Mouse (Mus musculus): ENCODE measurements at regions not wholly inside any gene's neighbourhood (a gene's known extent, or its start where the extent isn't known, plus 50 kb on each side); places are given as distances from the start of the nearest gene placed in this dataset.

- DNase-seq = peak; percentile 27
Measured at GRCm38 (mm10) chr7:79543231-79544071, 74.0 kb downstream of the Rhcg start.

DNA sequence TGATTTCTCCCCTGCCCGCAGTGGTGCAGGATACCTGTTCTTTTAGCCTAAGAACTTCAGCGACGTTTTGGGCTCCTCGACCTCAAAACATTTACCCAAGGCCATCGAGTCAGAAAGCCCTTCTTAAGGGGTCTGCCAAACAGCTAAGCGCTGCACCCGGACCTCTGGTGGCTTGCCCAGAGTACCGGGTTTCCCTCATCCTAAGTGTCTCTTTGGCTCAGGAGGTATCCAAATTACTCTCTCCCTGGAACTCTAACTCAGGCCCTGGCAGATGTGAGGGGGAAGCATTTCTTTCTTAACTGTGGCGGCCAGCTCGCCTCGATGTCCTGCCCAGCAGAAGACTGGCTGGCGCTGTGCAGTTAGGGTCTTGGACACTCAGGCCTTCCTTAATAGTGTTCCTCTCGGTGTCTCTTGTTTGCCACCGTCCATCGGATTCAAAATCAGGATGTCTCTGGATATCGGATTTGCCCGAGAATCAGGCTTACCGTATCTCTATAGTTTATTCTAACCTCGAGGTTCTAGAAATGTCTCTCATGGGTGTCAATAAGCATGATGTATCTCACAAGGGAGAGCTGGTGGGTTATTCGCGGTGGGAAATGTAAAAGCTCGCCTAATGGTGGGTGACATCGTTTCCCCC is 75.0 kb downstream of the Rhcg start:
- DNase-seq = peak; percentile 16

GRCm38 (mm10) chr7:79540246-79540645 is 74.1 kb upstream of the Polg start:
- no peak for DNase-seq

DNA sequence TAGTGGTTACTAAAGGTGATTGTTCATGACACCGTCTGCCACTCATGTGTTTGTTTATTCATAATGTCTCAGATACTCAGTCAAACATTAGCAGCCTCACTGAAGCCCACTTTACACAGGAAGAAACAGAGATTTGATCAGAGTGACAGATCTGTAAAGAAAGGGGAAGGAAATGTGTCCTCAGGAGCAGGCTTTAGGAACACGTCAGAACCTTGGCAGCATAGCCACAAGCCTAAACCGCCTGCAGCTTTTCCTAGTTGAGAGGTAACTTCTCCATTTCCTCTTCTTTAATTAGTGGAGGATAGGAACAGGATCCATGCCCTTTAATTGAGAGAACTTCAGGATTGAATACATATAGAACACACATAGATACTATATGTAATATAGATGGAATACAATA is 73.3 kb upstream of the Polg start:
- DNase-seq = no peak

GRCm38 (mm10) chr7:79536157-79536641 is 70.0 kb upstream of the Polg start:
- DNase-seq = peak; percentile 73

DNA sequence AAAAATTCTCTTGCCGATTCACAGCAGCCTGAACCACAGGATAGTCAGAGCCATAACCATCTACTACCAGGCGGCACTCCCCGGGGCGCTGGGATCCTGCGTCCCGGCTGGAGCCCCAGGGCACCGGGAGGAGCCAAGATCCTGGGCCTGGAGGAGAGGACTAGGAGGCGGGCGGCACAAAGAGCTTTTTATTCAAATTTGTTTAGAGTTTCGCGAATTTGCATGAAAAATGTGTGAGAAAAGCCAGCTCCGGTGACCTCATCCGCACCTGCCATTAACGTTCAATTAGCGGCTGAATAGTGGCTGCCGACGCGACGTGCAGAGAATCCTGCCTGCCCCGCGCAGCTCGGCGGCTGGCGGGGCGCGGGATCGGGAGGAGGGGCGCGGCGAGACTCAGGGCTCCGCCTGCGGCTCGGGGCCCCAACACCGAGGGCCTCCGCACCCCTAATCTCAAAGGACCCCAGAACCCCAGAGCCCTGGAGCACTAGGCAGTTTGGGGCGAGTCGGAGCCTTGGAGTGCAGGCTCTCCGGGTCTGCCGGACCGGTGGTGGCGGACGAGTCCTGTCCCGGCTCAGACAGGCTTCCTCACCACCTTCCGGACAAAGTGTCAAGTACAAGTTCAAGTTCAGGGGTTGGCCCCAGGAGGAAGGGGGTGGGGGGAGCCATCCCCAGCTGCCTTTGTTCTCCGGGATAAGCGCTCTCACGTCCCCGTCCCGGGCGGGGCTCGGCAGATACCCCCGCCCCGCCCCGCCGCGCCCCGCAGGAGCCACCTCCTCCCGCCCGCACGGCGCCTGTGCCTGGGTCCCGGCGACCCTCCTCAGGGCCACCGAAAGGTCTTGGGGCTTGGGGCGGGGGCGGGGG is 69.3 kb upstream of the Polg start:
- peak; percentile 75 for DNase-seq

GRCm38 (mm10) chr7:79534819-79535218 is 68.7 kb upstream of the Polg start:
- no peak for DNase-seq

GRCm38 (mm10) chr7:79534381-79534780 is 68.2 kb upstream of the Polg start:
- DNase-seq = peak; percentile 28

DNA sequence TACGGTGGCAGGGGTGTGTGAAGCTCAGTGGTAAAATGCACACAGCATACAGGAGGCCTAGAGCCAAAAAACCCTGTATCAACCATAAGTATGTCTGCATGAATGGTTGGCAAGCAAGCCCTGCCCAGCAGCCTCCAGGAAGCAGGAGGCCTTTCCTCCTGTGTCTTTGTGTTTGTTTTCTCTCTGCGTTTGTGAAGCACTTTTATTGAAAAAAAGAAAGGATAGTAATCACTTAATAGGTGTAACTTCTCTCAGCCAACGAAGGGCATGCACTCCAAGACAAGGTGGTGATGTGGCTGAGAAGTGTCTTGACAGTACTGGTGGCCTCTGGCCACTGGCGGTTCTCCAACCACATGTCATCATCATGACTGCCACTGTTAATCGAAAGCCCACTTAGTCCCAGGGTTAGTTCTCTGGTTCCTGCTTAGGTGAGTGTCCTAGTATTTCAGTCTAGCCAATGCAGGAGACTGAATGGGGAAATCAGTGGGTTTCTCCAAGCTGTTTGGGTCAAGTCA is 66.5 kb upstream of the Polg start:
- peak; percentile 48 for DNase-seq

GRCm38 (mm10) chr7:79531551-79532356 is 65.6 kb upstream of the Polg start:
- DNase-seq = peak; percentile 71

DNA sequence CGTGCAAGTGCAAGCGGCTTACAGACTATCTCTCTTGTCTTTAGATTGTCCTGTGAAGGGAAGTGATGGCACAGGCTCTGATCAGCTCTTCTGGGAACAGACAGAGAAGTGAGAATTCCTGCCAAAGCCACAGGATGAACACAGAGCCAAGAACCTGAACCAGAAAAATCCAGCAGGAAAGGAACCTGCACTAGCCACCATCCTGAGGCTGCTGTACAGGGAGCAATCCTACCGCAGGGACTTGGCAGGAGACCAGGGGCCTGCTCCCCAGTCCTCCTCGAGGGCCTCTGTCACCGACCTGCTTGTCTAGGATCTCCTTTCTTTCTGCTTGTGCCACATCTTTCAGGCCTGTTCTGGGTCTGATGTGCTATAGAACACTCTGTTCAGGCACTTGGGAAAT is 65.0 kb upstream of the Polg start:
- peak; percentile 81 for DNase-seq

GRCm38 (mm10) chr7:79529480-79529879 is 63.3 kb upstream of the Polg start:
- peak; percentile 58 for DNase-seq

- DNase-seq = no peak
Measured at GRCm38 (mm10) chr7:79527984-79528383, 61.8 kb upstream of the Polg start.

DNA sequence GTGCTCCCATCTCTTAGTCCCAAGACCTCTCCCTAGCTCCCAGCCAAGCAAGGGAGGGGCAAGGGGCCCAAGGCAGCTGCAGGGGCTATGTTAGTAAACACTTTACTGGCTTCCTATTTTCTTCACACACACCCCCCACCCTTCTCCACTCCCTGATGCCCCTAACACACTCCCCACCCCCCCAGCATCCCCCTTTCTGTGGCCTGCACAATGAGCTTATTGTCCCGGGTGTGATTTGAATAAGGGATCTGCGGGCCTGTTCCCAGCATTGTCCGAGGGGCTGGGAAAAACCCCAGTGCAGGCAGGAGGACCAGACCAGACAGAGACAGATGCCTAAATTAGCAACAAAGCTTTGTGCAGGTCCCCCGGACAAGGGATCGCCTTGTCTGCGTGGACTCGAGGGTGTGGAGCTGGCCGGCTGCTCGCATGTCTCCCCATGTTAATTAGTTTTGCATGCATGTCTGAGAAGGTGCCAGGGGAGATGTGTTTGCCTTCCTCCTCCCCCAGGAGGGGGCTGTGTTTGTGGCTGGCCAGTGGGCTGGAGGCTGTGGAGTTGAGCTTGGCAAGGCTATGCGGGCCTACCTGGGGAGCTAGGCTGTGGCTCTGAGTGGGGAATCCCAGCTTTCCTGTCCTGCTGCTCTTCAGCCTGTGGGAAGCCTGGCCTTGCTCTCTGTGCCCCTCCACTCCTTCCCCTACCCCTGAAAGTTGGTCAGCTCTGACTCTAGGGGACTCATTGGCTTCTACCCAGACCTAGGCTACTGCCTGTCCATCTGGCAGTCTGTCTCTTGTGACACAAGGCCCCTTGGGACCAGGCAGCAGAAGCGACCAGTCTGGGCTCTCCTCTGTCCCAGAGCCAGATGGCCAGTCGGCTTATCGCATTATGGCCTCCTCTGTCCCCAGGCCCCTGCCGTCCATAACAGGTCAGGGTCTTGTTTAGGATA is 59.8 kb upstream of the Polg start:
- DNase-seq = peak; percentile 65

DNA sequence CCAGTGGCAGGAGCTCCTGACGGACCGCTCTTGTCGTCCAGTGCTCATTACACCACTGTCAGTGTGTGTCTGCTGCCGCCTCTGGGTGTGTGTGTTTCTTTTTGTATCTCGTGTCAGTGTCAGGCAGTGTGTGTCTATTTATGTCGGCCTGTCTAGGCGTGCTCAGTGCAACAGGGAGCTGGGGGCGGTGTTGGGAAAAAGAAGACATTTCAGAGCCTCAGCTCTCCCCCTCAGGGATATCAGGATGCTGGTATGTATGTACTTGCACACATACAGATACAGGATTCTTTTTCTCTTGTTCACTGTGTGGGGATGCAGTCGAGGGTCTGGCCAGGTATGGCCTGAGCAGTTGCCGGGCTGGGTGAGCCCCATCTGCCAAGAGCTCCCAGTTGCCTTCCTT is 58.8 kb upstream of the Polg start:
- DNase-seq = no peak

DNA sequence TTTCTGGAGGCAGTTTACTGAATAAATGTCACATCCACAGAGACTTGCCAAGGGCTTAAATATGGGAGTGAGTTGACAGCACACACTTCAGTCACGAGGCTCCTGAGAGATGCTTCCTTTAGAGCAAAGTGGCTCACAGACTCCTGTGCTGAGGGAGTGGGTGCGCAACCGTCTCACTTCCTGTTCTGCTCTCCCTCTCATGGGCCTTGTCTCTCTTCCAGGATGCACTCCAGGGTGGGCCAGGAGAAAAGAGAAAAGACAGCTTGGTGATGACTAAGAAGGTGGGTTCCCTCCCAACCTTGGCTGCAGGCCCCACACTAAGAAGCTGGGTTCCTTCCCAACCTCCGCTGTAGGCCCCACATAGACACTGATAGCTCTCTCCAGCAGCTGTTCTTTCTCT is 57.5 kb upstream of the Polg start:
- DNase-seq = peak; percentile 31

GRCm38 (mm10) chr7:79522046-79522445 is 55.9 kb upstream of the Polg start:
- DNase-seq = peak; percentile 66

DNA sequence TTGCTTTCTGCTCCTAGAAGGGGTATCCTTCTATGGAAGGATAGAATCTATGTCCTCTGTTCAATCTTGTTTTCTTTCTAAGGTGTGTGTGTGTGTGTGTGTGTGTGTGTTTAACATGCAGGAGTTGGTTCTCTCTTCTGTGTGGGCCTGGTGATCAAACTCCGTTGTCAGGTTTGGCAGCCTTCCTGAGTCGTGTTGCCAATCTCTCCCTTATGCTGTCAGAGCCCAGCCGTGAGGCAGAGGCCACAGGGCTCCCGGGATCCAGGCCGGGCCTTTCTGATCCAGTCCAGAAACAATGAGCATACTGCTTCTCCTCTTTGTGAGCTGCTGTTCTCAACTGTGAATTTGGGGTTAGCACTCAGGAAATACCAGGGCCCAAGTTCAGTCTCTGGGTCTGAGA is 55.1 kb upstream of the Polg start:
- peak; percentile 74 for DNase-seq

- peak; percentile 80 for DNase-seq
Measured at GRCm38 (mm10) chr7:79520222-79520710, 54.1 kb upstream of the Polg start.

DNA sequence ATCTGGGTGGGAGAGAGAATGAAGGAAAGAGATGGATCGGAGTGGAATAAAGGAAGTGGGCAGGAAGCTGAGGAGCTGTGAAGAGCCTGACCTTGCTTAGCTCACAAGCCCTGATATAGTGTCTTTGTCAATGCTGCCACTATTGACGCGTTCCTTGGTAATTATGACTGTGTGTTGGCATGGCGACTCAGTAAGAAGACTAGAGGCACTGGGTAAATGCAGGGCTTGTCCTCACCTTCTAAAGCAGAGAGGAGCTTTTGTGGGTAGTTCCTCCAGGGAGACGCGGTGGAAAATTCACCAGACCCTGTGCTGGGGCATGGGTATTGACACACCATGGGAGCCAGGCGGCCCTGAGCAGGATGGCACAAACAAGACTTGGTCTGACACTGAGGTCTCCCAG is 52.8 kb upstream of the Polg start:
- DNase-seq = no peak
